Mouse (Mus musculus) kidney, adult 2 months (tissue): ENCODE measurements around the gene Gm12355.

Experiments
- CTCF ChIP-seq: fragments of 200-500 bp; conservative IDR thresholded peaks from 2 replicates; pipeline ENCODE4 v1.5.1; 2011; ENCODE audit warnings: low read depth, mild to moderate bottlenecking, control low read depth, low read length, moderate library complexity, mixed read lengths; ENCODE audit not compliant: insufficient read depth, insufficient read length
- POLR2A ChIP-seq: fragments of 200-500 bp; IDR thresholded peaks from one replicate; pipeline ENCODE4 v1.6.1; 2011; ENCODE audit warnings: low read depth, low read length, control low read depth

DNA sequence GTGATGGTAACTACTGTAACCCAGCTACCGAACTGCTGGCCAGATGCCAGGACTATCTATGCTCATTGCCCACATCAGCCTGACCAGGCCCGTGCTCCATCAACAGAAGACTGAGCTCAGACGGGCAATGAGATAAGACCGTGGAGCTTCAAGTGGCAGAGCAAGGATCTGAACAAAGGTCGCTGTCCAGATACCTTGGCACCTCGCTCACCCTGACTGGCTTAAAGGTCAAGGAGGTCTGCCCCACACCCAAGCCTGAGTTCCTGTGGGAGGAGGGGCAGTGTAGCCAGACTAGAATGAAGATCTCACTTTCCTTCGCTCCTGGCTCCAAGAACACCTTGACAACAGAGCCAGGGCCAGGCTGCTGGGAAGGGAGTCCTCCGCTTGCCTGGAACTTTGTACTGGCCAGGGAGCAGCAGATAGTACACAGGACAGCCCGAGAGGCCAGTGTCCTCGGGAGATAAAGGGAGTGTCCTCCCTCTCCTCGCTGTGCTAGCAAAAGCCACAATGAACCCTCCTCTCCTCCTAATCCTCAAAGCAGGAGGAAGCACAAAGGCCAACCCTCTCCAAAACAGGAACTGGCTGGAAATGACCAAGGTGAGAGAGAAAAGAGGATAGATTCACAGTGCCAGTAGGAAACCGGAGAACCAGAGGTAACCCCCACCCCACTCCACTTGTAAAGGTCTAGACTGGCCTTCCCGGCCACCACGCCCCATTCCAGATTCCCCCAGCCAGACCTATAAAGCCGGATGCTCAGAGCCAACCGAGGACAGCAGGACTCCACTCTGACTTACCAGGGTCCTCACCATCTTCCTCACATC is 45.0 kb downstream of the Gm12355 start:
- TF ChIP-seq CTCF, result no peak
- no peak for TF ChIP-seq POLR2A
